Mouse (Mus musculus): ENCODE measurements around the gene Arhgap17.

Arhgap17 gene

GRCm38 (mm10) chr7:123369759-123370481, at the start of gene Arhgap17, which contains the start of gene Lcmt1:
Arhgap17 (minus strand) TSS chr7:123369915.
Lcmt1 (plus strand) TSS chr7:123369784.
- peak; percentile 86 for DNase-seq (ENCODE audit: low read depth, low spot score)

GRCm38 (mm10) chr7:123417661-123418060, 47.9 kb upstream of the Arhgap17 start:
- DNase-seq (ENCODE audit: low read depth, low spot score): no peak

GRCm38 (mm10) chr7:123416803-123417202, 47.1 kb upstream of the Arhgap17 start:
- DNase-seq (ENCODE audit: low read depth, low spot score): no peak

- no peak for DNase-seq (ENCODE audit: low read depth, low spot score)
Measured at GRCm38 (mm10) chr7:123412143-123412542, 42.4 kb upstream of the Arhgap17 start.

GRCm38 (mm10) chr7:123411109-123411508, 41.4 kb upstream of the Arhgap17 start:
- DNase-seq (ENCODE audit: low read depth, low spot score): no peak

- no peak for DNase-seq (ENCODE audit: low read depth, low spot score)
Measured at GRCm38 (mm10) chr7:123410502-123410901, 40.8 kb upstream of the Arhgap17 start.

- no peak for DNase-seq (ENCODE audit: low read depth, low spot score)
Measured at GRCm38 (mm10) chr7:123406988-123407387, 37.3 kb upstream of the Arhgap17 start.

- DNase-seq (ENCODE audit: low read depth, low spot score): no peak
Measured at GRCm38 (mm10) chr7:123405619-123406018, 35.9 kb upstream of the Arhgap17 start.

- no peak for DNase-seq (ENCODE audit: low read depth, low spot score)
Measured at GRCm38 (mm10) chr7:123404198-123404597, 34.5 kb upstream of the Arhgap17 start.

- no peak for DNase-seq (ENCODE audit: low read depth, low spot score)
Measured at GRCm38 (mm10) chr7:123401121-123401520, 31.4 kb upstream of the Arhgap17 start.

- no peak for DNase-seq (ENCODE audit: low read depth, low spot score)
Measured at GRCm38 (mm10) chr7:123399286-123399685, 29.6 kb upstream of the Arhgap17 start.

- peak; percentile 41 for DNase-seq (ENCODE audit: low read depth, low spot score)
Measured at GRCm38 (mm10) chr7:123398828-123399227, 29.1 kb upstream of the Arhgap17 start.

- DNase-seq (ENCODE audit: low read depth, low spot score): no peak
Measured at GRCm38 (mm10) chr7:123397931-123398330, 28.2 kb upstream of the Arhgap17 start.

GRCm38 (mm10) chr7:123397369-123397768, 27.7 kb upstream of the Arhgap17 start:
- no peak for DNase-seq (ENCODE audit: low read depth, low spot score)

- DNase-seq (ENCODE audit: low read depth, low spot score): no peak
Measured at GRCm38 (mm10) chr7:123396900-123397299, 27.2 kb upstream of the Arhgap17 start.

GRCm38 (mm10) chr7:123394271-123394670, 24.6 kb upstream of the Arhgap17 start:
- no peak for DNase-seq (ENCODE audit: low read depth, low spot score)

- DNase-seq (ENCODE audit: low read depth, low spot score): no peak
Measured at GRCm38 (mm10) chr7:123389686-123390280, 20.1 kb upstream of the Arhgap17 start.

- no peak for DNase-seq (ENCODE audit: low read depth, low spot score)
Measured at GRCm38 (mm10) chr7:123385693-123386407, 16.1 kb upstream of the Arhgap17 start.

GRCm38 (mm10) chr7:123377443-123378400, 8.0 kb upstream of the Arhgap17 start:
- DNase-seq (ENCODE audit: low read depth, low spot score): peak; percentile 90

GRCm38 (mm10) chr7:123371501-123371900, 1.8 kb upstream of the Arhgap17 start:
- DNase-seq (ENCODE audit: low read depth, low spot score): no peak

GRCm38 (mm10) chr7:123370700-123371099, 985 bp upstream of the Arhgap17 start:
- DNase-seq (ENCODE audit: low read depth, low spot score): no peak
